Mouse (Mus musculus): ENCODE measurements around the gene Olfr99. TPM values are rescaled to one million over a fixed set of nuclear protein-coding genes. Genes with fewer than 3 reads are reported as not detected.
"Not testable (repeated sequence)": the region's sequence is repeated elsewhere in the genome, so short reads cannot be mapped to it uniquely, and the experiment has no call there.

Gene Olfr99
- total and polyA plus RNA-seq, 3 experiments: not detected

- no peaks in the 10 kb centered on the region for H3K27me3 ChIP-seq (ENCODE audit: control insufficient read depth in 1 of 2, insufficient read depth in 2 of 2, low read length in 2 of 2)
- H3K4me3 ChIP-seq (ENCODE audit: control insufficient read depth in 1 of 2, insufficient read depth in 1 of 2, low read depth in 2 of 2, low read length in 2 of 2): no peak overlapping the region
- no peak overlapping the region for H3K27ac ChIP-seq (ENCODE audit: control insufficient read depth, low read depth, low read length)
- H3K9me3 ChIP-seq (replicated peaks; ENCODE audit: insufficient read depth, low read length): no peaks in the 10 kb centered on the region
- H3K79me2 ChIP-seq (ENCODE audit: control insufficient read depth, insufficient read depth, low read length, poor library complexity): no peaks in the 10 kb centered on the region
- peaks cover 0 to 3% of the 10 kb centered on the region in 2 experiments; a peak in 1 of 4 replicates for H3K4me1 ChIP-seq (ENCODE audit: control insufficient read depth in 1 of 2, insufficient read depth in 2 of 2, low read length in 2 of 2)
- no peaks in the 10 kb centered on the region for H3K36me3 ChIP-seq (ENCODE audit: control insufficient read depth in 1 of 2, insufficient read depth in 2 of 2, low read length in 2 of 2)
- no peak overlapping the region for H3K9ac ChIP-seq (ENCODE audit: control insufficient read depth, low read depth, low read length, poor library complexity, severe bottlenecking)
- no peak for DNase-seq (ENCODE audit: low read depth, low spot score)
- no peak for TF ChIP-seq ZNF384 (IDR thresholded peaks at IDR 0.05; ENCODE audit: low read depth, low read length)
- TF ChIP-seq GATA1 (IDR thresholded peaks at IDR 0.05; ENCODE audit: low read depth, low read length): no peak
- TF ChIP-seq GABPA (IDR thresholded peaks at IDR 0.05; ENCODE audit: low read depth, low read length): no peak
- TF ChIP-seq EP300 (IDR thresholded peaks at IDR 0.05; ENCODE audit: low read depth in 1 of 2, low read length in 2 of 2): no peak
- no peak for TF ChIP-seq JUND (IDR thresholded peaks at IDR 0.05; ENCODE audit: low read depth, low read length)
- TF ChIP-seq BHLHE40 (IDR thresholded peaks at IDR 0.05; ENCODE audit: borderline replicate concordance, low read depth, low read length): no peak
Measured at GRCm38 (mm10) chr17:37242198-37242597, 41.1 kb downstream of the Olfr99 start.

GRCm38 (mm10) chr17:37237230-37237629, 46.0 kb downstream of the Olfr99 start, which contains the start of gene Olfr97:
Gene Olfr97 (minus strand): TSS chr17:37237330.
- H3K9me3 ChIP-seq (replicated peaks; ENCODE audit: insufficient read depth, low read length); H3K36me3 ChIP-seq (ENCODE audit: control insufficient read depth in 1 of 2, insufficient read depth in 2 of 2, low read length in 2 of 2); H3K27me3 ChIP-seq (ENCODE audit: control insufficient read depth in 1 of 2, insufficient read depth in 2 of 2, low read length in 2 of 2); H3K9ac ChIP-seq (ENCODE audit: control insufficient read depth, low read depth, low read length, poor library complexity, severe bottlenecking); H3K4me3 ChIP-seq (ENCODE audit: control insufficient read depth in 1 of 2, insufficient read depth in 1 of 2, low read depth in 2 of 2, low read length in 2 of 2); DNase-seq (ENCODE audit: low read depth, low spot score); H3K27ac ChIP-seq (ENCODE audit: control insufficient read depth, low read depth, low read length); H3K79me2 ChIP-seq (ENCODE audit: control insufficient read depth, insufficient read depth, low read length, poor library complexity); H3K4me1 ChIP-seq (ENCODE audit: control insufficient read depth in 1 of 2, insufficient read depth in 2 of 2, low read length in 2 of 2): not testable (repeated sequence)

Other genes starting within 250 kb of the Olfr99 start
- gene Gabbr1, start 237.5 kb downstream of the Olfr99 start, total RNA-seq (2012; rRNA removed): 1.5 and 2.2 TPM in 2 replicates
- gene Gabbr1, start 237.5 kb downstream of the Olfr99 start, polyA plus RNA-seq (2012; ENCODE audit: insufficient read depth in 1 of 2, insufficient read length in 2 of 2, low read depth in 1 of 2, low replicate concordance in 2 of 2, missing spikeins in 1 of 2): 10 to 100 TPM in 1 of 2 experiments, not detected in 1; 14.6 TPM
- 0.08 TPM in 1 of 2 replicates, not detected in the other for gene Olfr90, start 195.0 kb downstream of the Olfr99 start, total RNA-seq (2012; rRNA removed)
- gene Olfr90, start 195.0 kb downstream of the Olfr99 start, polyA plus RNA-seq (2012; ENCODE audit: insufficient read depth in 1 of 2, insufficient read length in 2 of 2, low read depth in 1 of 2, low replicate concordance in 2 of 2, missing spikeins in 1 of 2): under 1 TPM in 1 of 2 experiments, not detected in 1; 0.08 TPM
- not detected in 2 replicates for gene Olfr91, start 185.2 kb downstream of the Olfr99 start, total RNA-seq (2012; rRNA removed)
- not detected for gene Olfr91, start 185.2 kb downstream of the Olfr99 start, polyA plus RNA-seq (2012; ENCODE audit: insufficient read depth in 1 of 2, insufficient read length in 2 of 2, low read depth in 1 of 2, low replicate concordance in 2 of 2, missing spikeins in 1 of 2)
- gene Olfr92, start 163.4 kb downstream of the Olfr99 start, total RNA-seq (2012; rRNA removed): not detected in 2 replicates
- not detected for gene Olfr92, start 163.4 kb downstream of the Olfr99 start, polyA plus RNA-seq (2012; ENCODE audit: insufficient read depth in 1 of 2, insufficient read length in 2 of 2, low read depth in 1 of 2, low replicate concordance in 2 of 2, missing spikeins in 1 of 2)
- not detected in 2 replicates for gene Olfr93, start 122.0 kb downstream of the Olfr99 start, total RNA-seq (2012; rRNA removed)
- gene Olfr93, start 122.0 kb downstream of the Olfr99 start, polyA plus RNA-seq (2012; ENCODE audit: insufficient read depth in 1 of 2, insufficient read length in 2 of 2, low read depth in 1 of 2, low replicate concordance in 2 of 2, missing spikeins in 1 of 2): not detected
- gene Ubd, start 89.6 kb downstream of the Olfr99 start, total RNA-seq (2012; rRNA removed): not detected in 2 replicates
- gene Ubd, start 89.6 kb downstream of the Olfr99 start, polyA plus RNA-seq (2012; ENCODE audit: insufficient read depth in 1 of 2, insufficient read length in 2 of 2, low read depth in 1 of 2, low replicate concordance in 2 of 2, missing spikeins in 1 of 2): not detected
- not detected in 2 replicates for gene Olfr94, start 82.5 kb downstream of the Olfr99 start, total RNA-seq (2012; rRNA removed)
- not detected for gene Olfr94, start 82.5 kb downstream of the Olfr99 start, polyA plus RNA-seq (2012; ENCODE audit: insufficient read depth in 1 of 2, insufficient read length in 2 of 2, low read depth in 1 of 2, low replicate concordance in 2 of 2, missing spikeins in 1 of 2)
- gene Olfr95, start 70.3 kb downstream of the Olfr99 start, total RNA-seq (2012; rRNA removed): not detected in 2 replicates
- gene Olfr95, start 70.3 kb downstream of the Olfr99 start, polyA plus RNA-seq (2012; ENCODE audit: insufficient read depth in 1 of 2, insufficient read length in 2 of 2, low read depth in 1 of 2, low replicate concordance in 2 of 2, missing spikeins in 1 of 2): not detected
- not detected in 2 replicates for gene Olfr96, start 63.3 kb downstream of the Olfr99 start, total RNA-seq (2012; rRNA removed)
- gene Olfr96, start 63.3 kb downstream of the Olfr99 start, polyA plus RNA-seq (2012; ENCODE audit: insufficient read depth in 1 of 2, insufficient read length in 2 of 2, low read depth in 1 of 2, low replicate concordance in 2 of 2, missing spikeins in 1 of 2): not detected
- gene Olfr97, start 46.1 kb downstream of the Olfr99 start, total RNA-seq (2012; rRNA removed): not detected in 2 replicates
- not detected for gene Olfr97, start 46.1 kb downstream of the Olfr99 start, polyA plus RNA-seq (2012; ENCODE audit: insufficient read depth in 1 of 2, insufficient read length in 2 of 2, low read depth in 1 of 2, low replicate concordance in 2 of 2, missing spikeins in 1 of 2)
- gene Olfr98, start 19.7 kb downstream of the Olfr99 start, total RNA-seq (2012; rRNA removed): not detected in 2 replicates
- gene Olfr98, start 19.7 kb downstream of the Olfr99 start, polyA plus RNA-seq (2012; ENCODE audit: insufficient read depth in 1 of 2, insufficient read length in 2 of 2, low read depth in 1 of 2, low replicate concordance in 2 of 2, missing spikeins in 1 of 2): not detected
- 4.6 and 4.7 TPM in 2 replicates for gene H2-M3, start 13.2 kb downstream of the Olfr99 start, total RNA-seq (2012; rRNA removed)
- gene H2-M3, start 13.2 kb downstream of the Olfr99 start, polyA plus RNA-seq (2012; ENCODE audit: insufficient read depth in 1 of 2, insufficient read length in 2 of 2, low read depth in 1 of 2, low replicate concordance in 2 of 2, missing spikeins in 1 of 2): 1 to 10 TPM in 1 of 2 experiments, not detected in 1; 1.1 TPM
- not detected in 2 replicates for gene Olfr101, start 20.9 kb upstream of the Olfr99 start, total RNA-seq (2012; rRNA removed)
- not detected for gene Olfr101, start 20.9 kb upstream of the Olfr99 start, polyA plus RNA-seq (2012; ENCODE audit: insufficient read depth in 1 of 2, insufficient read length in 2 of 2, low read depth in 1 of 2, low replicate concordance in 2 of 2, missing spikeins in 1 of 2)
- not detected in 2 replicates for gene Olfr102, start 33.6 kb upstream of the Olfr99 start, total RNA-seq (2012; rRNA removed)
- not detected for gene Olfr102, start 33.6 kb upstream of the Olfr99 start, polyA plus RNA-seq (2012; ENCODE audit: insufficient read depth in 1 of 2, insufficient read length in 2 of 2, low read depth in 1 of 2, low replicate concordance in 2 of 2, missing spikeins in 1 of 2)
- gene Olfr103, start 56.2 kb upstream of the Olfr99 start, total RNA-seq (2012; rRNA removed): not detected in 2 replicates
- not detected for gene Olfr103, start 56.2 kb upstream of the Olfr99 start, polyA plus RNA-seq (2012; ENCODE audit: insufficient read depth in 1 of 2, insufficient read length in 2 of 2, low read depth in 1 of 2, low replicate concordance in 2 of 2, missing spikeins in 1 of 2)
- gene Olfr104-ps, start 76.1 kb upstream of the Olfr99 start, total RNA-seq (2012; rRNA removed): not detected in 2 replicates
- gene Olfr104-ps, start 76.1 kb upstream of the Olfr99 start, polyA plus RNA-seq (2012; ENCODE audit: insufficient read depth in 1 of 2, insufficient read length in 2 of 2, low read depth in 1 of 2, low replicate concordance in 2 of 2, missing spikeins in 1 of 2): not detected
- gene Olfr105-ps, start 95.6 kb upstream of the Olfr99 start, total RNA-seq (2012; rRNA removed): not detected in 2 replicates
- gene Olfr105-ps, start 95.6 kb upstream of the Olfr99 start, polyA plus RNA-seq (2012; ENCODE audit: insufficient read depth in 1 of 2, insufficient read length in 2 of 2, low read depth in 1 of 2, low replicate concordance in 2 of 2, missing spikeins in 1 of 2): not detected
- not detected in 2 replicates for gene Olfr106-ps, start 106.9 kb upstream of the Olfr99 start, total RNA-seq (2012; rRNA removed)
- gene Olfr106-ps, start 106.9 kb upstream of the Olfr99 start, polyA plus RNA-seq (2012; ENCODE audit: insufficient read depth in 1 of 2, insufficient read length in 2 of 2, low read depth in 1 of 2, low replicate concordance in 2 of 2, missing spikeins in 1 of 2): not detected
- gene Olfr107, start 115.8 kb upstream of the Olfr99 start, total RNA-seq (2012; rRNA removed): not detected in 2 replicates
- gene Olfr107, start 115.8 kb upstream of the Olfr99 start, polyA plus RNA-seq (2012; ENCODE audit: insufficient read depth in 1 of 2, insufficient read length in 2 of 2, low read depth in 1 of 2, low replicate concordance in 2 of 2, missing spikeins in 1 of 2): not detected
- gene Olfr108, start 162.0 kb upstream of the Olfr99 start, total RNA-seq (2012; rRNA removed): not detected in 2 replicates
- not detected for gene Olfr108, start 162.0 kb upstream of the Olfr99 start, polyA plus RNA-seq (2012; ENCODE audit: insufficient read depth in 1 of 2, insufficient read length in 2 of 2, low read depth in 1 of 2, low replicate concordance in 2 of 2, missing spikeins in 1 of 2)
- gene Olfr109, start 175.5 kb upstream of the Olfr99 start, total RNA-seq (2012; rRNA removed): not detected in 2 replicates
- gene Olfr109, start 175.5 kb upstream of the Olfr99 start, polyA plus RNA-seq (2012; ENCODE audit: insufficient read depth in 1 of 2, insufficient read length in 2 of 2, low read depth in 1 of 2, low replicate concordance in 2 of 2, missing spikeins in 1 of 2): not detected
- gene H2-M2, start 200.1 kb upstream of the Olfr99 start, total RNA-seq (2012; rRNA removed): not detected in 2 replicates
- gene H2-M2, start 200.1 kb upstream of the Olfr99 start, polyA plus RNA-seq (2012; ENCODE audit: insufficient read depth in 1 of 2, insufficient read length in 2 of 2, low read depth in 1 of 2, low replicate concordance in 2 of 2, missing spikeins in 1 of 2): under 1 TPM in 1 of 2 experiments, not detected in 1; 0.88 TPM
- not detected in 2 replicates for gene Olfr110, start 209.0 kb upstream of the Olfr99 start, total RNA-seq (2012; rRNA removed)
- gene Olfr110, start 209.0 kb upstream of the Olfr99 start, polyA plus RNA-seq (2012; ENCODE audit: insufficient read depth in 1 of 2, insufficient read length in 2 of 2, low read depth in 1 of 2, low replicate concordance in 2 of 2, missing spikeins in 1 of 2): not detected
- not detected in 2 replicates for gene Olfr111, start 224.6 kb upstream of the Olfr99 start, total RNA-seq (2012; rRNA removed)
- not detected for gene Olfr111, start 224.6 kb upstream of the Olfr99 start, polyA plus RNA-seq (2012; ENCODE audit: insufficient read depth in 1 of 2, insufficient read length in 2 of 2, low read depth in 1 of 2, low replicate concordance in 2 of 2, missing spikeins in 1 of 2)